Mouse (Mus musculus): Measurements from ENCODE around the gene Cd109.

Cd109 gene

DNA sequence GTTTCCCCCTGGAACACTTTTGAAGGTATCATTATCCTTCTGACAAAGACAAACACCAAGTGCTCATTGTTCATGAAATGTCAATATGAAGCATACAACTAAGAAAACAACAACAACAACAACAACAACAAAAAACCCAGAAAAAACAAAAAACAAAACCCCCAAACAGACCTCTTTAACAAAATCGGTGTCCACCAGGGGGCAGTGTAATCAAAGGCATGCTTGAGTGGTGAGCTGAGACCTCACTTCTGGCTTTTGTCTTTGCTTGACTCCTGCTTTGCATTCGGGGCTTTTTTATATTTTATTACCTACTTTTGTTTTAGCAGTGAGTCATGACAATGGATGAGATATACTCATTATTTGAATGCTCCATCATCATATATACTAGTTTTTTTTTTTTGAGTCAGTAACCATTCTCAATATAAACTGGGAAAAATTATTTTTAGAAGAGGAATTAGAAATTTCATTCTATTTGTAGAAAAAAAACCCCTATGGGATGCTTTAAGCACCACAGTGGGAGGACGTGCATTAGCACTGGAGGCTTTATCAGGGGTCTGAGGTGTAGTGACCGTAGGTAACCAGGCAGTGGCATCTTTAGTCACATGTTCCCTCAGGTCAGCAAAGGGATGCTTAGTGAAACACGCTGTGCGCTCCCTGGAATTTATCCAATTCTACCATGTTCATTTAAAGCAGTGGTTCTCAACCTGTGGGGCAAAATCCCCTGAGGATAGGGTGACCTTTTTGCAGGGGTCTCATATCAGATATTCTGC is 30.8 kb downstream of the Cd109 start:
- peak; percentile 8 for DNase-seq (ENCODE audit: low spot score)

DNA sequence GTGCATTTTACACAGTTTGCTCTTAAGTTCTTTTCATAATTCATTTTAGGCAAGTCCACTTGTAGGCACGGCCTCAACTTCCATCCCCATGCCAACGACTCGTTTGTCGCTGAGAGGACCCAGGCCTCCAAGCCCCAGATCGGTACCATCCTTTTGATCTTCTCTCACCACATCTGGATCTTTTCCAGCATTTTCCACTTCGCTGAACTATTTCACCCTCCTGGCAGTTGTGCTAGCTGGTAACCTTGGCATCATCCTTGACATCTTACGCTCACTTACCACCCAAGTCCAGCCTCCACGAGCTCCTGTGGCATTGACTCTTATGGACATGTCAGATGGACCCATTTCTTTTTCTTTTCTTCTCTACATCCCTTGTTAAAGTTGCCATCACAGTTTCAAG is 33.3 kb downstream of the Cd109 start:
- DNase-seq (ENCODE audit: low spot score) = no peak

DNA sequence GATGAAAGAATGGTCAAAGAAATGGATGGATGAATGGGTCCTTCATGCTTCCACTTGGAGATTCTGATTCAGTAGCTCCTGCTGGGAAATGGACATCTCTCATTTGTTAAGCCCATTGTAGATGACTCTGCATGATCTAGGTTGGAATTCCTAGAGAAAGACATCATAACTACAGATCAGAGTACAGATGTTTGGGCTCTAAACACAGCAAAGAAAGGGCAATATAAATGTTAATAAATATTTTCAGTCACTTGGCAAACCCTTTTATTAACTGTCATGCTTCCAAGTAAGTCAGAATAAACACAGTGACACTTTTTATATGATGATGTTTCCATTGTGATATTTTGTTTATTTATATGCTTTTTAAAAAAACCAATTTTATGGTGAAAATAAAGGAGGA is 34.1 kb downstream of the Cd109 start:
- no peak for DNase-seq (ENCODE audit: low spot score)

DNA sequence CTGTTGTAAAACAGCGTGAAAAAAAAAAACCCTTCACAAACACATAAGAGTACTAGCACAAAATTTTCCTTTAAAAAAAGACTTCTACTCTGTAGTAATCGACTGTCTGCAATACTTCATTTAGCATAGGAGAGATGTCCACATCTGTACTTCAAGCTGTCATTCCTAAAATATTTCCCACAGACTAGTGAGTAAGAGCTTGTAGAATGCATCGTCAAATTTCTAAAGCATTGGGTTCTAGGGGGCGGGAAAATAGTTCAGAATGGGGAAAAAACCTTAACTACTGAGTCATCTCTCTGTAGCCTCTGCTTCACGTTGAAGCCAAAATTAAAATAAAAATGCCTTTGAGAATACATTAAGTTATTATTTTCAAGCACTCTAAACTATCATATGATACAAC is 42.2 kb downstream of the Cd109 start:
- no peak for DNase-seq (ENCODE audit: low spot score)

DNA sequence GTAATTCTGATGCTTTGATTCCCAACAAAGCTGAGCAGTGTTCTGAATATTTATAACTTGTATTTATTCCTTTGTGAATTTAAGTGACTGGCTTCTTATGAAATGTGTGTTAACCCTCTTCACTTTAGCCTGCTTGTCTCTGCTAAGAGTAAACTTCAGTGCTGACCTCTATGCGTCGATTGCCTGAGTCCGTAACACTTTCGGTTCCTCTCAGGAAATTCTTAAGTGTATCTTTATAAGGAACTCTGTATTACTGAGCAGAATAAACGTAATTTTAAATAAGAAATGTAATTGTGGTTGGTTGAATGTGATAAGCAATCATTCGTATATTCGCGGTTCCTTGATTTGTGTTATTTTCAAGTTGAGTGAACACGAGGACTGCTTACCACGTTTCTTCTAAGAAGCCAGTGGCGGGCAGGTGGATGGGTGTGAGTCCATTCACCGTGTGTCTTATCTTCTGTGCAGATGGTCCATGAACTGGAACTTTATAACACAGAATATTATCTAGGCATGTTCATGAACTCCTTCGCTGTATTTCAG is 56.2 kb downstream of the Cd109 start:
- DNase-seq (ENCODE audit: low spot score) = no peak

DNA sequence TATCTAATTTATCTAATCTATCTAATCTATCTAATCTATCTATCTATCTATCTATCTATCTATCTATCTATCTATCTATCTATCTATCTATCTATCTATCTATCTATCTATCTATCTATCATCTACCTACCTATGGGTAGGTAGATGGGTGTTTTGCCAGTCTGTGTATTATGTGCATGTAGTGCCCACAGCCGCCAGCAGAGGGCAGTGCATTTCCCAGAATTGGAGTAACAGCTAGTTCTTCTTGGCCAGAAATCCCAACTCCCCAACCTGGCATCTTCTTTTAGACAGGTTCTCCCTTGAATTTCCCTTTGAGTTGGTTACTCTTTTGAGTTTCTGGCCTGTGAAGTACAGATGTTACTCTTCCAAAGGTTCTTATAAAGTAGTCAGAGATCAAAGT is 85.3 kb downstream of the Cd109 start:
- peak; percentile 34 for DNase-seq (ENCODE audit: low spot score)

DNA sequence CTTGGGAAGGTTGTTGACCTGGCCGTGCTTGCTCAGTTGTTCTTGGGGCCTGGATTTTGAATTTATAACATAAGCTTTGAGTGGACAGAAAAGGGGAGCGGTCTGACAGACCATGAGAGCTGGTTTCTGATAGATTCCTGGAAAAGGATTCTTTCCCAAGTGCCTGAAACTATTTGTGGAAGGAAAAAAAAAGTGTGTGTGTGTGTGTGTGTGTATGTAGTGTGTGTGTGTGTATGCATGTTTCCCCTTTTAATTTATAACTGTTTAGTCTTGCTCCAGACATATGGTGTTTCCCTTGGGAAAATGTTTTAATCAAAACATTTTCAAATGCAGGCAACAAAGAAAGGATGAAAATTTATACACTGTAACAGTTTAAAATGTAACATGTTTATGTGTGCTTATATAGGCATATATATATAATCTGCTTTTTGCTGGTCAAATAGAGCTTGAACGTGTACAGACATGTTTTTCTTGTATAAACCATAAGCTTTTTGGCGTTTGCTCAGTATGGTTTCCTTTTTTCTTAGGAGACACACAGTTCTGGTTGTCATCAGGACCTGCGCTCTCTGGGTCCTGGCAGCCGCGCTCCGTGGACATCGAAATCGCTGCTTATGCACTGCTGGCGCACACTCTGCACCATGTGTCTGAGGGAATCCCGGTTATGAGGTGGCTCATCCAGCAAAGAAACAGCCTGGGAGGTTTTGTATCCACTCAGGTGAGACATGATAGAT is 87.3 kb downstream of the Cd109 start:
- no peak for DNase-seq (ENCODE audit: low spot score)

DNA sequence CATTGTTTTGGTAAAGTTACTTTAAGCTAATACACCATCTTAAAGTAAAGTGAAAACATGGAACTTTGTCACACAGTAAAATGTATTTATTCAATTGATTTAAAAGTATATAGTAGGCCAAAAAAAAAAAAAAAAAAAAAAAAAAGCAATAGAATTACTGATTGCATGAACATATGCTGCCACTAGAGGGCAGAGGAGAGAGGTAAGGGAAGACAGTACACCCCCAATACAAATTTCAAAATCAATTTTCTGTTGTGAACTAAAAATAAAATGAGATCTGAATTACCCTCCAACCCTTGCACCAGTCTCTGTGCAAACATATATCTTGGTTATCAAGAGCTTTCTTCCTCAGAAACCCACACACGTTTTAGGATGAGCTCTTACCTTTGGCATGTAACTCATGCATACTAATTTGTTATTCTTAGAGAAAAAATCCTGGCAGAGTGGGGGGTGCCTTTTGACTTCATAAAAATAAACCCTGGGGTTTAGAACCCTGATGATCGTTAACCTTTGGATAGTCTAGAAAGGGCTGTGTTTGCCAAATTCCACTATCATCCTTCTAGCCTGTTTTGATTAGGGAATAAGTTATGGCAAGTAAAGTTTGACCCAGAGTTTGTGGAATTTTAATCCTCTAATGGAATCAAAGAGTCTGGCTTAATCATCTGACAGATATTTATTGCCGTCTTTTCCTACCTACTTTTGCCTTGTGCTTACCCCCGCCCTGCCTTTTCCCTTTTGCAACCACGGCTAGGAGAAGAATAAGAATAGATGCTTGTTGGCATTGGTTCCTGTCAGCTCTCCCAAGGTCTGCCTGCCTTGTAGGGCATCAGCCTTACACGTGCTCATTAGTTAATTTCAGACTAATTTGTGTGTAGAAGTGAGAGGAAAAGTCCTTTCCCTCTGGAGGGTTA is 105.8 kb downstream of the Cd109 start:
- DNase-seq (ENCODE audit: low spot score) = no peak

DNA sequence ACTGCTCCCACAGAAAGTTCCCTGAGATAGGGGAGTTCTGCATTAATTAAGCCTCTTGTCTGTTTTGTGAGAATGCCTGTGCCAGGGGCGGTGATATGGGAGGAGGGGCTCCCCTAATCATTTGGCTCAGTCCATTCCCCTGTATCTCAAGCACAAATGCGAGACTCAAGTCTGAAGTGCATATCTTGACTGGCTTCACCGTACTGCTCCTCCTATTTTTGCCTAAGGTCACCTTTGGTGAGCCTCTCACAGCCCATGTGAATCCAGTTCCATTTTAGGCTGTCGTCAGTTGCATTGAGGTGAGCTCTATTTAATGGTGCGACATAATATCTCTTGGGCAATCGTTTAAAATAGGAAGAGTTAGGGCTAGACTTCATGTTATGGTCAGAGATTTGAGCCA is 116.6 kb downstream of the Cd109 start:
- DNase-seq (ENCODE audit: low spot score) = no peak

DNA sequence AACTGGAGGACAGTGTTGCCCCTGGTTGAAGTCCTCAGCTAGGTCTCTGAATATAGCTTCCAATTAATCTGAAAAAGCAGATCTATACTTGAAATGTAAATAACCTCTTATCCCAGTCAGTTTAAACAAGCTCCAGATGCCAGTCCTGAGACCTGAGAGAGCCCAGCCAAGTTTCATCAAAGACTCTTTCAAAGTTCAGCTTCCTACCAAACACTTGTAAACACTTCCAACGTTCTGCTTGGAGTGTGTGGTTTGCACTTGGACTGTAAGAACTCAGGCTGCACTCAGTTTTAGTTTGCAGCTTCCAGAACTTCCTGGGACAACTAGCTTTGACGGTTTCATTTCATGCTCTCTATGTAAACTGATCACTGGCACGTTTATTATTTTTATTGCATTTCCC is 120.2 kb downstream of the Cd109 start:
- no peak for DNase-seq (ENCODE audit: low spot score)

DNA sequence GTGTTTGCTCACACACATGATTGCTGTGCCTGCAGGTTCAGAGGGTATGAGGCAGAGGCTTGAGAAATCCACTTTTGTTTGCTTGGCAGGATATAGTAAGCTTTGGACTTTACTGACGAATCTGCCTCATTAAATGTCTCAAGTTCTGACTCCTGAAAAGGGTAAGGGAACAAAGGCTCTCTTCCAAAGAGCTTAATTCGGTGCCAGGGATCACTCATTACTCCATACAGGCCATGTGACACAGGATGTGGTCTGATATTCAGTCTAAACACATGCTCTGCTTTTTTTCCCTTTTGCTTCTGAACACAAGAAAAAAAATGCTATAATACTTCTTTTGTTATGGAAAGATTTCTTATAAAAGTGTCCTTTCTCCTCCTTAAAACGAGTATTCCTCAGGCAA is 126.7 kb downstream of the Cd109 start:
- DNase-seq (ENCODE audit: low spot score) = no peak

DNA sequence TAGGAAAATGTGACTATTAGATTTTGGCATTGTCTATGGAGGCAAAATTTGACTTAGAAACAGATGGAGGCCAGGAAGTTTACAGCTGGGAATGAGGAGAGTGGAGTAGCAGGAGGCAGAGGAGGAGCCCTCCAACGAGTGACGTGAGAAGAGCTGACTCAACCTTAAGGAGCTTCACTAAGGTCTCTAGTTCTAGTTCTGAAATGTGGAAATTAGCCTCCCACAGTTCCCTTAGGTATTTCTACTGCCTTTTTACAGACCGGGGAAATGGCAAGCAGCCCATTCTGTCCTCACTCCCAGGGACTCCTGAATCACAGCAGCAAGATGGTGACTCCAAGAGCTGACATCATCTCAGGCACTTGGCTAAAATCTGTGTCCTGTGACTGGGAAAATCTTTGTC is 134.9 kb downstream of the Cd109 start:
- DNase-seq (ENCODE audit: low spot score) = no peak
